Mouse (Mus musculus): Measurements from ENCODE around the gene Vmn1r194. TPM values are rescaled to one million over a fixed set of nuclear protein-coding genes. Genes with fewer than 3 reads are reported as not detected.
"Not testable (repeated sequence)": the region's sequence is repeated elsewhere in the genome, so short reads cannot be mapped to it uniquely, and the experiment has no call there.

The Vmn1r194 gene
- not detected for total RNA-seq (2021)

DNA sequence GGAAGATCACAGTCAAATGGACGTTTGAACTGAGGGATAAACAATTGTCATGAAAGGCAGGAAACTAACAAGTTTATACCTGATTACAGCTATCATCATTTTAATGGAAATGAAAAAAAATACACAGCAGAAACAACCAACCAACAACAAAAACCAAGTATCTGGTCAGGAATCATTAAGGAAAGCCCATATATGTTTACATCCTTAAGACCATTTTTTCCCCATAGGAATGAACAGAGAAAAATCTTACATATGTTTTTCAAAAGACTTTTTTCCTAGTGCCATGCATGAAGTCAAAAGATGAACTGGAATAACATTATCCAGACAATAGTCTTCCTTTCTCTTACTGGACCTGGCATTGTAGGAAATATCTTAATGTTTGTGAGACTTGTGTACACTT, at the start of gene Vmn1r194:
TSS of gene Vmn1r194 (plus strand) at position 301 of the 400 bp plus-strand sequence.
- DNase-seq = no peak
- intact Hi-C loops (cut with DNase I) = loop anchor here (1.0 kb wide), 1 partner anchor 12 kb away; no protein-coding TSS in a partner anchor

- intact Hi-C loops (cut with DNase I); DNase-seq: not testable (repeated sequence)
Observed at GRCm38 (mm10) chr13:22223060-22223459, 21.0 kb upstream of the Vmn1r194 start, which contains the start of gene Vmn1r193. Gene Vmn1r193, minus strand, starts transcription at chr13:22223160.

DNA sequence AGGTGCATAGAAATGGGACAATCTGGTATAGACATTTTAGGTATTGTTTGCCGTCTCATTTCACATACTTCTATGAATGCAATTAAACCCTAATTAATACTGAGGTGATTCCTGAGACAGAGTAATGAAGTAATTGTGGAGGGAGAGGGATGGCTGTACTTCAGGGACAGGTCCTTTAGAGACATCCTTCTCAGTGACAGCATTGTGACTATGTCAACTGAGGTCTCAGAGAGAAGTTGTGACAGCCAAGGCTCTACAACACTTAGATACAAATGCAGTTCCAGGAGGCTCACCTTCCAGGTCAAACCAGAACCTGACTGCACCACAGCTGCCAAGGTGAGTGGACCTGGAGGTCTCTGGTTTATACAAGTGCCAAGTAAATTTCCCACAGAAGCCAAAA, 26.2 kb downstream of the Vmn1r194 start, which contains the start of gene Vmn1r195:
TSS of gene Vmn1r195 (plus strand) at position 301 of the 400 bp plus-strand sequence.
- intact Hi-C loops (cut with DNase I); DNase-seq: not testable (repeated sequence)

DNA sequence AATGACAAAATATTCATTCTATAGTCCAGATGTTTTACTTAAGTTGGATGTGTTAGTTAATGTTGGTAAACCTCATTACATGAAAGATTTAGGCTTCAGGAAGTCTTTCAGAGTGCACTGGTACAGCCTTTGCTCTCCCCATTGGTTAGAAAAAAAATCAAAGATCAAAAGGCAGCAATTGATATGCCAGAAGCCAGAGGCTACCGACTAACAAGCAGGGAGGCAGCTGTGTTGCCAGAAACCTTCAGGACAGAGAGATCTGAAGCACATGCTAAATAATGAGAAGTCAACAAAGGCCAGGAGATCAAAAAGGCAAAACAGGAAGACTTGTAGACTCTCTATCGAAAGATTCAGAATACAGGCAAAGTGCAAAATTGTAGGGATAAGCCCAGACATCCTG, 27.7 kb downstream of the Vmn1r194 start:
- intact Hi-C loops (cut with DNase I) = no loop called here
- no peak for DNase-seq

- intact Hi-C loops (cut with DNase I) = no loop called here
- DNase-seq = no peak
Observed at GRCm38 (mm10) chr13:22284578-22284977, 40.6 kb downstream of the Vmn1r194 start.

- DNase-seq = no peak
- intact Hi-C loops (cut with DNase I) = no loop called here
Observed at GRCm38 (mm10) chr13:22289620-22290019, 45.6 kb downstream of the Vmn1r194 start, which contains the start of gene Vmn1r196. Gene Vmn1r196, plus strand, starts transcription at chr13:22289920.

Small RNA genes lying within 50 kb of the gene (microRNA-seq; reads per million reads assigned to microRNA genes)
- gene Gm23282 = 0 reads per million in 2 experiments
- 0 reads per million in 2 experiments for gene Gm25084

Other genes with a start within 250 kb of the Vmn1r194 start
- not detected for gene Prss16, start 234.5 kb upstream of the Vmn1r194 start, total RNA-seq (2021)
- gene Hist1h2ah, start 208.6 kb upstream of the Vmn1r194 start, total RNA-seq (2021) = 100 to 1,000 TPM; 181 to 187 TPM
- 100 to 1,000 TPM; 213 to 221 TPM for gene Hist1h2bk, start 208.3 kb upstream of the Vmn1r194 start, total RNA-seq (2021)
- 10 to 100 TPM; 70.8 to 71.4 TPM for gene Hist1h4i, start 202.9 kb upstream of the Vmn1r194 start, total RNA-seq (2021)
- gene Hist1h2ag, start 201.3 kb upstream of the Vmn1r194 start, total RNA-seq (2021) = 100 to 1,000 TPM; 142 to 176 TPM
- gene Hist1h2bj, start 201.0 kb upstream of the Vmn1r194 start, total RNA-seq (2021) = 100 to 1,000 TPM; 116 to 123 TPM
- not detected for gene Vmn1r188, start 159.8 kb upstream of the Vmn1r194 start, total RNA-seq (2021)
- gene Vmn1r189, start 138.4 kb upstream of the Vmn1r194 start, total RNA-seq (2021) = not detected
- gene Vmn1r191, start 60.2 kb upstream of the Vmn1r194 start, total RNA-seq (2021) = not detected
- gene Vmn1r192, start 53.1 kb upstream of the Vmn1r194 start, total RNA-seq (2021) = not detected
- gene Vmn1r193, start 21.1 kb upstream of the Vmn1r194 start, total RNA-seq (2021) = not detected
- not detected for gene Vmn1r195, start 26.3 kb downstream of the Vmn1r194 start, total RNA-seq (2021)
- not detected for gene Vmn1r196, start 45.7 kb downstream of the Vmn1r194 start, total RNA-seq (2021)
- not detected for gene Vmn1r197, start 80.4 kb downstream of the Vmn1r194 start, total RNA-seq (2021)
- gene Vmn1r198, start 106.1 kb downstream of the Vmn1r194 start, total RNA-seq (2021) = not detected
- gene Vmn1r199, start 135.6 kb downstream of the Vmn1r194 start, total RNA-seq (2021) = not detected
- gene Vmn1r200, start 146.2 kb downstream of the Vmn1r194 start, total RNA-seq (2021) = not detected
- gene Vmn1r201, start 227.7 kb downstream of the Vmn1r194 start, total RNA-seq (2021) = not detected

Data from heart, postnatal 10 days (tissue).